Comparison of ENCODE assay signal across 16 mouse cellular contexts in the genomic region with DNA sequence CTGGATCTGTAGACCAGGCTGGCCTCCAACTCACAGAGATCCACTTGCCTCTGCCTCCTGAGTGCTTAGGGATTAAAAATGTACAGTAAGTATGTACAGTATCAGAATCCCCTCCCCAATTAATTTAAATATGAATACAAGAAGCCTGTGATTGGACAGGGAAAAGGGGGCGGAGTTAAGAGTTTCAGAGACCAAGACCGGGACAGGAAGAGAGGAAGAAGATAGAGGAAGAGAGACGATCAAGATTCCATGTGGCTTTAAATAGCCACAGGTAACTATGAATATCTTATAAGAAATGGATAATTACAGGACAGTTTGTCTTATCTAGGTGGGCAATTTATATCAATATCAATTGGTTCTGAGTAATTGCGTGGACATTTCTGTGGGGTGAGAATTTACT. TPM values are rescaled to one million over a fixed set of nuclear protein-coding genes. Genes with fewer than 3 reads are reported as not detected.
DNase-seq lines count a peak whose midpoint lies in the region; ATAC-seq and TF ChIP-seq lines count a peak whose summit lies in the region.
"Had no signal": no experiment of that assay in that cellular context is flagged by ENCODE, and none has a peak within 500 bp of the region (broad histone marks: within the 10 kb centered on the region; RNA-seq: fewer than 3 reads in every experiment).

No protein-coding gene starts in this region.

- no peak for TF ChIP-seq CTCF in liver, embryonic 14.5 days (IDR thresholded peaks at IDR 0.05; ENCODE audit: low read depth)

- H3K27me3 ChIP-seq in liver, embryonic 14.5 days (ENCODE audit: control insufficient read depth, insufficient read depth, low read length), result no peaks in the 10 kb centered on the region

- ATAC-seq in liver, embryonic 14.5 days (ENCODE audit: insufficient read depth), result no peak

- H3K4me3 ChIP-seq in liver, embryonic 14.5 days (ENCODE audit: insufficient read depth in 1 of 2, low read depth in 2 of 2, low read length in 2 of 2), result peak overlapping the region; percentile 25 to 41; a peak in 3 of 4 replicates
- H3K4me3 ChIP-seq: heart, adult 2 months; stomach, embryonic 15.5 days had no signal

- 22% methylated on average over 4 of the region's 4 CpGs for WGBS in liver, embryonic 14.5 days (ENCODE audit: insufficient replicate concordance)

- H3K4me1 ChIP-seq in liver, embryonic 14.5 days (replicated peaks; ENCODE audit: control insufficient read depth in 2 of 2, insufficient read depth in 2 of 2, low read length in 1 of 2), result peaks cover 9 to 15% of the 10 kb centered on the region in 2 experiments

- intact Hi-C loops in left cerebral cortex, postnatal 36 days (cut with DNase I), result no loop called here

- no peak overlapping the region for H3K27ac ChIP-seq in liver, embryonic 14.5 days
- H3K27ac ChIP-seq: heart, adult 2 months; stomach, embryonic 15.5 days had no signal

- no peaks in the 10 kb centered on the region for H3K9me3 ChIP-seq in liver, embryonic 14.5 days (ENCODE audit: control insufficient read depth, low read length)
- H3K9me3 ChIP-seq: stomach, embryonic 15.5 days had no signal

- peak overlapping the region; percentile 59 for H3K4me2 ChIP-seq in liver, embryonic 14.5 days (ENCODE audit: low read depth)
- H3K4me2 ChIP-seq: midbrain, embryonic 11.5 days; stomach, embryonic 15.5 days had no signal

- H3K36me3 ChIP-seq in liver, embryonic 14.5 days (replicated peaks; ENCODE audit: control insufficient read depth, insufficient read depth, low read depth), result no peaks in the 10 kb centered on the region
- H3K36me3 ChIP-seq: stomach, embryonic 15.5 days had no signal

- H3K9ac ChIP-seq in liver, embryonic 14.5 days (replicated peaks), result peak overlapping the region; percentile 31; the same call in 1 of the 2 replicates
- H3K9ac ChIP-seq: stomach, embryonic 15.5 days had no signal

- peak; percentile 40 for DNase-seq in thymus, postnatal 0 days (ENCODE audit: low spot score)
- no peak for DNase-seq in thymus, adult 18-20 months
- peak; percentile 89 for DNase-seq in ZHBTc4 (ENCODE audit: low read depth, low spot score)
- peak; percentile 34 to 54 (median 38) for DNase-seq in liver, embryonic 14.5 days (ENCODE audit: low read depth in 3 of 3, low spot score in 3 of 3)
- DNase-seq in left cerebral cortex, postnatal 36 days (ENCODE audit: low spot score in 2 of 2), result no peak
- DNase-seq in ovary, postnatal 10 days (ENCODE audit: low spot score), result no peak
- no peak for DNase-seq in adrenal gland, postnatal 25 days
- no peak for DNase-seq in gastrocnemius, adult 18-20 months (ENCODE audit: low spot score)
- DNase-seq: adrenal gland, postnatal 14 days; cerebellum, adult 11-12 months; heart, adult 2 months; heart, postnatal 36 days; kidney, adult 11 months; lung, adult 2 months had no signal

- TF ChIP-seq EP300 in liver, embryonic 14.5 days (IDR thresholded peaks at IDR 0.05; ENCODE audit: low read depth), result no peak

RNA-seq across cellular contexts. Expression of a gene that starts 2.0 kb away (rescaled TPM):
- 10.2 and 10.6 TPM in 2 replicates for polyA plus RNA-seq in thymus, postnatal 0 days (2015; fragmentation: Nextera tagmentation; extraction: Ambion mirVana)
- polyA plus RNA-seq in liver, embryonic 14.5 days (2012; rRNA removed), result 1.7 and 2.4 TPM in 2 replicates
- polyA plus RNA-seq in liver, embryonic 14.5 days (2014; fragmentation: Nextera tagmentation; extraction: Ambion mirVana), result 2.8 and 3.0 TPM in 2 replicates
- 10 to 100 TPM; 23.3 to 24.1 TPM for total RNA-seq in left cerebral cortex, postnatal 36 days (2021)
- total RNA-seq in adrenal gland, postnatal 25 days (2021), result 9.3 and 12.4 TPM in 2 replicates
- total RNA-seq in gastrocnemius, adult 18-20 months (2021), result 10 to 100 TPM; 10.8 to 11.7 TPM

RNA-seq across cellular contexts. Expression of a gene that starts 3.4 kb away (rescaled TPM):
- polyA plus RNA-seq in thymus, postnatal 0 days (2015; fragmentation: Nextera tagmentation; extraction: Ambion mirVana), result 33.1 and 33.2 TPM in 2 replicates
- 22.0 and 30.2 TPM in 2 replicates for polyA plus RNA-seq in liver, embryonic 14.5 days (2012; rRNA removed)
- 46.7 and 51.1 TPM in 2 replicates for polyA plus RNA-seq in liver, embryonic 14.5 days (2014; fragmentation: Nextera tagmentation; extraction: Ambion mirVana)
- total RNA-seq in left cerebral cortex, postnatal 36 days (2021), result 100 to 1,000 TPM in 1 of 2 experiments, 10 to 100 TPM in 1; 98.9 to 106 TPM
- total RNA-seq in adrenal gland, postnatal 25 days (2021), result 163 and 173 TPM in 2 replicates
- 10 to 100 TPM; 43.1 to 54.1 TPM for total RNA-seq in gastrocnemius, adult 18-20 months (2021)

RNA-seq across cellular contexts. Expression of a gene that starts 26.6 kb away (rescaled TPM):
- 32.3 and 36.7 TPM in 2 replicates for polyA plus RNA-seq in thymus, postnatal 0 days (2015; fragmentation: Nextera tagmentation; extraction: Ambion mirVana)
- polyA plus RNA-seq in liver, embryonic 14.5 days (2012; rRNA removed), result 8.1 and 9.9 TPM in 2 replicates
- polyA plus RNA-seq in liver, embryonic 14.5 days (2014; fragmentation: Nextera tagmentation; extraction: Ambion mirVana), result 7.2 and 7.8 TPM in 2 replicates
- not detected for total RNA-seq in left cerebral cortex, postnatal 36 days (2021)
- total RNA-seq in adrenal gland, postnatal 25 days (2021), result not detected in 2 replicates
- total RNA-seq in gastrocnemius, adult 18-20 months (2021), result not detected
- total RNA-seq: adrenal gland, postnatal 14 days; heart, adult 2 months; heart, postnatal 36 days had no signal
- polyA plus RNA-seq: heart, adult 2 months had no signal

RNA-seq across cellular contexts. Expression of a gene that starts 32.0 kb away (rescaled TPM):
- 15.9 and 16.9 TPM in 2 replicates for polyA plus RNA-seq in thymus, postnatal 0 days (2015; fragmentation: Nextera tagmentation; extraction: Ambion mirVana)
- 20.1 and 29.0 TPM in 2 replicates for polyA plus RNA-seq in liver, embryonic 14.5 days (2012; rRNA removed)
- polyA plus RNA-seq in liver, embryonic 14.5 days (2014; fragmentation: Nextera tagmentation; extraction: Ambion mirVana), result 12.8 and 14.4 TPM in 2 replicates
- 10 to 100 TPM; 26.6 to 30.7 TPM for total RNA-seq in left cerebral cortex, postnatal 36 days (2021)
- total RNA-seq in adrenal gland, postnatal 25 days (2021), result 39.5 and 50.9 TPM in 2 replicates
- total RNA-seq in gastrocnemius, adult 18-20 months (2021), result 10 to 100 TPM; 27.2 to 31.8 TPM

Comparison
In these comparisons a context has a peak if more than half of its experiments do, and no peak if none do; other contexts are left out.
1. DNase-seq: peak in thymus, postnatal 0 days (single experiment), ZHBTc4 (single experiment) and liver, embryonic 14.5 days (3 of 3); none in thymus, adult 18-20 months (0 of 2), left cerebral cortex, postnatal 36 days (0 of 2), ovary, postnatal 10 days (single experiment), adrenal gland, postnatal 25 days (single experiment) and gastrocnemius, adult 18-20 months (single experiment).